Mouse (Mus musculus) erythroid progenitor cell, adult 5-6 weeks (primary cell): ENCODE data around the gene Llgl2. TPM values are rescaled to one million over a fixed set of nuclear protein-coding genes. Genes with fewer than 3 reads are reported as not detected.
"Not testable (repeated sequence)": the region's sequence is repeated elsewhere in the genome, so short reads cannot be mapped to it uniquely, and the experiment has no call there.

Experiments
- ATAC-seq: replicated peaks from 2 replicates; pipeline ENCODE4 v1.8.0; 2016; ENCODE audit warnings: moderate number of reproducible peaks, mild to moderate bottlenecking, moderate TSS enrichment, inconsistent platforms; ENCODE audit not compliant: poor library complexity, low FRiP score, severe bottlenecking
- total RNA-seq, 2 experiments: library from RNA; stranded (forward) in 1 of 2; stranded (reverse) in 1 of 2; fragments of 150-400 nt in 1 of 2; fragments of 186-747, 209-891 nt in 1 of 2; gene quantifications; 2 replicates each; pipeline versions ENCODE4 v1.2.3 to v1.2.4; 2015 to 2017; ENCODE audit warnings: low replicate concordance in 2 of 2

Gene Llgl2
- total RNA-seq, 2 experiments from 2014 or later: 1.7 to 1.8 TPM

DNA sequence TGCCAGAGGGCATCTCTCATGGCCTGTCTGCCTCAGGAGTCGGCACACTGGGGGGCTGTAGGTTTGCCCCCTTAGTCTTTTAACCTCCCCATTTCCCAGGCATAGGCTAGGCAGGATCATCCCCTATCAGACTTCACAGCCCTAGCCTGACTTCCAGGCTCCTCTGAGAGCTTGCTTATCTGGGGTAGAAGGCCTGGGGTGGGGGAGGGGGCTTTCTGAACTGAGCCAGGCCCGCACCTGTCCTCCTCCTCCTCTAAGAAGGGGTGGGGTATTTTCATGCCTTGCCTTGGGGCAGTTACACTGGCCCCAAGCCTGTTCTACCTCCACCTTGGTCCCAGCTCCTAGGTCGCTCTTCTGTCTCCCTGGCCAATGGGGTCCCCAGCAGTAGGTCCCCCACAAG is 7.7 kb downstream of the Llgl2 start:
- no peak for ATAC-seq

DNA sequence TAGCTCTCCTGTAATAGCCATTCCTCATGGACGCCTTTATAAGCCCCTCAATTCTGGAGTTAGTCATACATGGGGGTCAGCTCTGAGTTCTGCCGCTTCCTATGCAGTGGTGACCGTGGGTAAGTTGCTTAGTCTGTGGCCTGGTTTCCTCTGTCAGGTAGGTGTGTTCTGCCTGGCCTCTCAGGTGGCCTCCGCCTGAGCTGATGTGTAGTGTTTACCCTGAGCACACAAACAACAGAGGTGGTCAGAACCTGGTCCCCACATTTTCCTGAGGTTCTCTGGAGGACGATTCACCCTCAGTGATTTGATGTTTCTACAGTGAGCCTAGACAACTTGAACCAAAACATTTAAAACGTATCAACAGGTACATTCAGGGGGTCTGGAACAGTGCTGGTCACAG is 8.2 kb downstream of the Llgl2 start:
- no peak for ATAC-seq

DNA sequence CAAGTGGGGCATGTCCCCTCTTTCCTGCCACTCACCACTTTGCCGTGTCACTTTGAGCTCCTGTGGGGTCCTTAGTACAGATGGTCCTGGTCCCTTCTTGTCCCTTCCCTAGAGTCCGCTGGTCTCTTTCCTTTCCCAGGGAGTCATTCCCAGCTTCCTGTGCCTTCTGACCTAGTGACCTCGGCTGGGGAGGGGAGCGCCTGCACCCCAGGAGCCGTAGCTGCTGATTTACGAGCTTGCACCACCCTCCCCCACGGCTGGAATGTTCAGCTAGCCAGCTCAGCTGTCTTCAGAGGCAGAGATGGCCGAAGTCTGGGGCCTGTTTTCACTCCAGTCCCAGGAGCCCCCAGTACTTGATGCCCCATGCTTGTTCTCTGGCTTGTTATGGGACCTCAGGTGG is 8.7 kb downstream of the Llgl2 start:
- ATAC-seq: no peak

DNA sequence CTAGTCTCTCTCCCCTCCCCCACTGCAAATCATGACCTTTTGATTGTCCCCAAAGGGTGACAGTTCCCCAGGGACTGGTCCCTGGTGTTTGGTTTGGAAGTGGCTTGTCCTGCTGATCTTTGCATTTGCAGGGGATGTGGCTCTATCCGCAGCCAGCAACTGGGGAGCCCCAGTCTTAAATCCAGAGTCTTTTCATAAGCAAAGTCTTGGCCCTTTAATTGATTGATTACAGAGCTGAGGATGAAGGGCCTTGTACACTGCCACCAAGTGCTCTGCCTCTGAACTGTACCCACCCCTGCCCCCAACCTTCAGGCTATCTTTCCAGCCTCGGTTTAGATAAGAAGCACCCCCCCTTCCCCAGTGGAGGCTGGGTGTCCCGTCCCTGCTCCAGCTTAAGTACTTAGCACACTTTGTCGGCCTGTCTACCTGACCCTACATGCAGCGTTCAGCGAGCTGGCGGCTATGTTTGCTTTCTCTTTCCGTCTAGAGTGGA is 9.2 kb downstream of the Llgl2 start:
- ATAC-seq: no peak

DNA sequence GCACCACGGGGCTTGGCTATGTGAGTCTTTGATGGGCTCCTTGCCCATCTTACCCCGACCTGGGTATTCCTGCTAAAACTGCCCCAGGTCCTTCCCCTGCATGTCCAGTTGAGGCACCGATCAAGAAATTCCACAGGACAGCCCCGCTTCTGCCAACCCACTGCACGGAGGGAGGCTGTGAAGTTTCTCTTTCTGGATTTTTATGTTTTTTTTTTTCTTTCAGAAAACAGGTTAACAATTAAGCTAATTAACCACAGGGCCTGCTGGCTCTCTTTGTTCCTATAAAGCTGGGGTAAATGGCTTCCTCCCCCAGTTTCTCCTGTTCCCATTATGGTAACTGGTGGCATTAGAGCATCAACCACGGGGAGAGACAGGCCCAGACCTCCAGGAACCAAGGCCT is 10.2 kb downstream of the Llgl2 start:
- no peak for ATAC-seq

DNA sequence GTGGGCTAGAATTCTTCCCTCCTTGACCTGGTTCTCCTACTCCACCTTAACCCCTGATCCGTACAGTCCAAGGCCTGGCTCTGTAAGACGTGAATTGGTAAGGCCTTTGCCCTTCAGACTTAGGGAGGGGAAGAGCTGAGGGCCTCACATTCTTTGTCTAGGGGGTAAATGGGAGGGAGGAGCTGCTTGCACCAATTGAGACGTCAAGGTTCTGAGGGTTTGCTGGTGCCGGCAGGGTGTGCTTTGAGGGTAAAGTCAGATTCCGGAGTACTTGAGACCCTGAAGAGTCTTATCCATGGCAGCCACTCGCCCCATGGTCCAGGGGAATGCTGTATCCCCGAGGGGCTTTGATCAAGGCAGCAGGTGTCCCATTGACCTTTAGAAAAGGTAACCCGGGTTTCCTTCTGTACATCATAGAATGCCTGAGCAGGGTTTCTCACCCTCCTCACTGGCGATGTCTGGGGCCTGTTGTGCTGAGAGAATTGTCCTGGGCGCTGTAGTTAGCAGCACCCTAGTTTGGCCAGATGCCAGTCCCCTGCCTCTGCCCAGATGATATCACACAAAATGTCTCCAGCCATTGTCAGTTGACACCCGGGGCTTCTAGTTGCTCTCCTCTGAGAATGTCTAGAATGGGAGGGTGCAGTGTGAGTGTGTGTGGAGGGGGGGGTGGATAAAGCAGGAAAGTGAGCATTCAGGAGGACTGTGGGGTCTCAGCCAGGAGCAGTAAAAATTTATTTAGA is 13.0 kb downstream of the Llgl2 start:
- ATAC-seq: no peak

DNA sequence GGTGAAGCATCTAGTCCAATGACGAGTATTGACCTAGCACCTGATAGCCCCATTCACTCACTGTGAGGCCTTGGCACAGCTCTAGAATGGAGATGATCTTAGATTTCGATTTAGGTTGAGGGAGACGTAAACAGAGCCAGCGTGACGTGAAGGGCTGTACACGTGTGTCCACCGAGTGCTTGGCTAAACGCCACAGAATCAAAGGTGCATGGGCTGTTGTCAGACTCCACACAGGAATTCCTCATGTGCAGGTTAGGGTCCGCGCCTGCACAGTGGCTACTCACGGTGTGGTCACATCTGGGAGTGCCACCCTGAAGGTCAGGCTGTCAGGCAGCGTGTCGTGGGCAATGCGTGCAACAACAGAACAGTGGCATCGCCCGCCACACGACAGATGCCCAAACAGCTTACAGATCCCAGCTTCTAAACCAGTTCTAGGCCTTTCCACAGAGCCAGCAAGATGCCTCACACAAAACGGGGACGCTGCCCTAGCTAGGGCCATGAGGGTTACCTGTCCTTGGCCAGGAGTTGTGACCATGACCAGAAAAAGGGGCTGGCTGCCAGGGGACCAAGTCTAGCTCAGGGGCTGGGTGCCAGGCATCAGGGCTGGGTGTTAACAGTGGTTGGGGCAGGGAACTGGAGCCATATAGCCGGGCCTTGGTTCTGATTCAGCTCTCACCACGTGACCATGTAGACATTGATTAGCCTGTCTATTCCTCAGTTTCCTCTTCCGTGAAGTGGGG is 13.9 kb downstream of the Llgl2 start:
- ATAC-seq: no peak

DNA sequence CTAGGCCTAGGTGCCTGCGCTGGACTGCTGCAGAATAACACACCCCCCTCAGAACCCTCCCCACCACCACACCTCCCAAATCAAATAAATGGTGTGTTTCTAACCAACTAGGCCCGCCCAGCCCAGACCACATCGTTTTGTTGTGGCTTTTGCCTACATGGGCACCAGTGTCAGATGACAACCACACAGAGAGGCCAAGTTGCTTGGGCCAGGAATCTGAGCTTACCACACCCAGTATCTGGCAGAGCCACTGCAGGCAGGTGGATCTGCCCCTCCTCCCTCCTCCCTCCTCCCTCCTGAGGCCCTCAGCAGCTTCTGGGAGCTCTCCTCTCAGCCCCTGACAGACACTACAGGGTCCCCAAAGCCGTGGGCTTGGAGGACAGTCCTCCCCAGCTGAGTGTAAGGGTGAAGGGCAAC is 15.1 kb downstream of the Llgl2 start:
- ATAC-seq: no peak

DNA sequence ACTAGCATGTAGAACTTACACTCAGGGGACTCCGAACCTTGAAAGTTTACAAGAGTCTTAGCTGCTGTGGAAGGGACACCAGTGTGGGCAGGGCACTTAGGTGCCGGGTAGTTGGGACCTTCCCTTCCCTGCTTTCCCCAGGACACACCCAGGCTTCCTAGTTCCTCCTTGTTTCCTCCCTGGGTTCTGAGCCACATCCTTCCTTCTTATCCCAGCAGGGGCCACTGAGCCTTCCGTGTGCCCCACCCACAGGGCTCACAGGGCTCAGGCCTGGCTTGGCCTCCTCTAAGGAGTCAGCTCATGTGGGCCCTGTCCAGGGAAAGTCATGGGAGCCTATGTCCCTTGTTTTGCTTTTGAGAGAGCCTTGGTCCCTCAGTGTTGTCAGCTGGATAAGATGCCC is 15.9 kb downstream of the Llgl2 start:
- ATAC-seq: no peak

DNA sequence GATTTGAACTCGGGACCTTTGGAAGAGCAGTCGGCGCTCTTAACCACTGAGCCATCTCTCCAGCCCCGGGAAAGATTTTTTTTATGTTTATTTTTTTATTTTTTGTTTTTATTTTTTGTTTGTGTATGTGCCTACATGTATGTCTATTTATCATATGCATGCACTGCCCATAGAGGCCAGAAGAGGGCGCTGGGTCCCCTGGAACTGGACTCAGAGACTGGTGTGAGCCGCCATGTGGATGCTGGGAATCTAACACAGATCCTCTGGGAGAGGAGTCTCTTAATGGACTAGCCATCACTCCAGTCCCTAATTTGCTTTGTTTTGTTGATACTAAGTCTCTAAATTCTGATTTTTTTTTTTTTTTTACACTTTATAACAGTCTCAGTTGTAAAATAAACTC is 17.2 kb downstream of the Llgl2 start:
- no peak for ATAC-seq

DNA sequence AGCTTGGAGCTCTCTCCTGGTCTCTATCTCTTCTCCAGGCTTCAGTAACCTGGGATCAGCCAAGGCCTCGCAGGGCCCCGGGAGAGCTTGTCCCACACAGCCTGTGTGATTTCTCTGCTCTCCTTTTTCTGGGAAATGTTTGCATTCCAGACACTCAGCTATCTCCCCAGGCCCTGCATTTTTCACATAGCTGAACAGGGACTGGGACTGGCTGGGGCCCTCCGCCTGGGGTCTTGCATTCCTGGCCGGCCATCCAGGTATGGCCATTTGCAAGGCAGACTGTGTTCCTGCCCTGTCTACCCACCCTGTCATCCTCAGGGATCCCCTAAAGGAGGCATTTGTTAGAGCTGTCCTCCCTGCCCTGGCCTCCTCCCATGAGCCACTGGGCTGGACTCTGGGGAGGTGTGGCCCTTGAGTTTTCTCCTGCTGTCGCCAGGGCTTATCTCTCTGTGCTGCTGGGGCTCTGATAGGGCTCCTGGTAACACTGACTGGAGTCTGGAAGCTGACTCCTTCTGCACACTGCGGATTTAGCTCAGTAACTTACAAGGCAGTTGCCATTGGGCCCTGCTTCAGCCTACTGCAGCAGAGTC is 18.2 kb downstream of the Llgl2 start:
- peak; percentile 95 for ATAC-seq

DNA sequence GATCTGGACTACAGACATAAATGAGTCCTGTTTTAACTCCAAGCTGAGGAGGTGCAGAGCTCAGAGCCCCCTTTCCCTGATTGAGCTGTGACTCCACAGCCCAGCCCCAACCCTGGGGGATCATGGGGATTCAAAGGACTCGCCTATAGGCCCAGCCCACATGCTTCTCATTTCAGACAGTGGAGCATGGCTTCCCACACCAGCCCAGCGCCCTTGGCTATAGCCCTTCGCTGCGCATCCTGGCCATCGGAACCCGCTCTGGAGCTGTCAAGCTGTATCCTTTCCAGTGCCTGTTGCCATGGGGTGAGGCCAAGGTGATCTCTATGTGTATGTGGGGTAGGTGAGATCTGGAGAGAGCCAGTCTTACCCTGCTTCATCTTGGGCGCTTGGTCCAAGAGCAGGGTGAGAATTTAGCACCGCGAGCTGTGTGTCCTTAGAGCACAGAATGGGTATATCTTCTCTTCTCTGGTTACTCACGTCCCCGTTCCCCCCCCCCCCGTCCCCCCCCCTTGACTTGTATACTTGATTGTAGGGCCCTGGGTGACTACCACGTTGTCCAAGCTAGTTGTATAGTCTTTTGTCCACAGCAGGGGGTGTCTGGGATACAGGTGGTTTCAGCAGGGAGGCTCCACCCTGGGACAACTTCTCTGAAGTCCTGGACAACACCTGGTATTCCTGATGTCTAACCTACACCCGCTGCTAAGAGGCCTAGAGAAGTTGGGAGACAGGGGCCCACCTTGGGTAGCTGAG is 19.5 kb downstream of the Llgl2 start:
- no peak for ATAC-seq

DNA sequence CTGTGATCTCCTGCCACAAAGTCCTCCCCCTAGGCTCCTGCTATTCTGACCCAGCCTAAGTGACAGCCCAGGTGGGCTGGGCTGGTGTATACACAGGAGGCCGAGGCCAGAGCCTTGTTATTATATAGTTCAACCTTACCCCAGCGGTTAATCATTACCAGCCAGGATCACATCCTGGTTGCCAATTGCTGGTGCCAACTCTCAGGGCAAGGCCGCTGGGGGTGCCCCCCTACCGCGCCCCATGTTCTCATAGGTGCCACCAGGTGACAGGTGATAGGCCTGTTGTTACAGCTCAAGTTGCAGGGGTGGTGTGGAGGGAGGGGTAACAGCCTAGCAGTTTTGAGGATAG is 20.0 kb downstream of the Llgl2 start:
- ATAC-seq: no peak

DNA sequence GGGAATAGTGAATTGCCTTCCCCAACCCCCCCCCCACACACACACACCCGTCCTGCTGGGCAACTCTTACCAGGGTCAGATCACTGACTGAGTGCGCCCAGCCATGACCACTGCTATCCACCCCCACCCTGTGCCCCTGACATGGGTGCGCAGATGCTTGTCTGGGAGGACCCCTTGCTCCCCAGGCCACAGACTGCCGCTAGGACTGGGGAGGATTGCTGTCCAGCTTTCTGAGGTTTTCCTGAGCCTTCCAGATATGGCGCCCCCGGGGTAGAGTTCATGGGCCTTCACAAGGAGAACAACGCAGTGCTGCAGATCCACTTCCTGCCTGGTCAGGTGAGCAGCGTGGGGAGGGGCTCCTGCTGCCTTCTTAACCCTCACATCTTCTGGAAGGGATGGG is 20.4 kb downstream of the Llgl2 start:
- no peak for ATAC-seq

DNA sequence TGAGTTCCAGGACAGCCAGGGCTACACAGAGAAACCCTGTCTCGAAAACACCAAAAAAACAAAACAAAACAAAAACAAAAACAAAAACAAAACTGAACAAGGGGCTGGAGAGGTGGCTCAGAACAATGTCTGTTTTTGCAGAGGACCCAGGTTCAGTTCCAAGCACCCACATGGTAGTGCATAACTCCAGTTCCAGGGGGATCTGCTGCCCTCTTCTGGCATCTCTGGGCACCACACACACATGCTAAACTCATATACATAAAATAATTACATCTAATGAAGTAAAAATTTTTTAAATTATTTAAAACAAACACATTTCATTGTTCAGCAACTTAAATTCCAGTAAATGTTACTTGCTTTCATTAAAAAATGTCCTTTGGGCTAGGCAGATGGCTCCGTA is 22.0 kb downstream of the Llgl2 start:
- ATAC-seq: no peak

DNA sequence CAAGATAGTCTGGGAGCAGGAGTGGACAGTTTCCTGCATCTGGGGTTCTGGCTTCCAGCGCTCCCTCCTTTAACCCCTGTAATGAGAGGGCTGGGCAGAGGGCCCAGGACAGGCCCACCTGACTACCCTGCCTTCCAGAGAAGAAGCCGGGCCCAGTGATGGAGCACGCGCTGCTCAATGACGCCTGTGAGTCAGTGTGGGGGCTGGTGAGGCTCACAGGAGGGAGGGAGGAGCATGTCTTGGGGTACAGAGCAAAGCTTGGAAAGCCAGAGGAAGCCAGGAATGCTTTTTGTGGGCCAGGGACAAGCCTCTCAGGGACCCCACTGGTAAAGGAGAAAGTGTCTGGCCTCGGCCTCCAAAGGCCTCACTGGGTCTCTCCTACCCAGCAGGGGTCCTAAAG is 30.8 kb downstream of the Llgl2 start:
- no peak for ATAC-seq

DNA sequence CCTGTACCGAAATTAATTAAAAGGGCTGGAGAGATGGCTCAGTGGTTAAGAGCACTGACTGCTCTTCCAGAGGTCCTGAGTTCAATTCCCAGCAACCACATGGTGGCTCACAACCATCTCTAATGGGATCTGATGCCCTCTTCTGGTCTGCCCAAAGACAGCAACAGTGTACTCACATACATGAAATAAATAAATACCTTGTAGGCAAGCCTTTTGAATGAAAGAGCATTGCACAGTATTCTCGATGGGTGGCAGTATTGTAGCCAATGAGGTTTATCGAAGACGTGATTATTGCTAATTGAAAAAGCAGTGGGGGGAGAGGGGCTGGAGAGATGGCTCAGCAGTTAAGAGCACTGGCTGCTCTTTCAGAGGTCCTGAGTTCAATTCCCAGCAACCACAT is 33.3 kb downstream of the Llgl2 start:
- not testable (repeated sequence) for ATAC-seq

DNA sequence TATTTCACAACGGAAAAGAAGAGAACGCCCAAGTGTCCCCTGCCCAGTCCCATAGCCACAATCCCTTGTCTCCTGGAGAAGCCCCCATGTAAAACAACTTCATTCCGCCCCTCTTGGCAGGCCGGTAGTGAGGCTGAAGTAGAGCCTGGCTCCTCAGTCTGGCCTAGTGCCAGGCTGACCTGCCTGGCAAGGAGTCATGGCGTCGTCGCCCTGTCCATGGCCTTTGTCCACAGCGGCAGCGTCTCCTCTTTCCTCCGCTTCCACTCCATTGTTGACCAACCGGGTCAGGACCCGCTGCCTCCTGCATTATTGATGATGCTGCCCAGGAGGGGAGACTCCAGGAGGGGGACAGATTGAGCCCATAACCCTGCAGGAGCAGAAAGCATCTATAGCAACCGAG is 34.1 kb downstream of the Llgl2 start:
- ATAC-seq: no peak

DNA sequence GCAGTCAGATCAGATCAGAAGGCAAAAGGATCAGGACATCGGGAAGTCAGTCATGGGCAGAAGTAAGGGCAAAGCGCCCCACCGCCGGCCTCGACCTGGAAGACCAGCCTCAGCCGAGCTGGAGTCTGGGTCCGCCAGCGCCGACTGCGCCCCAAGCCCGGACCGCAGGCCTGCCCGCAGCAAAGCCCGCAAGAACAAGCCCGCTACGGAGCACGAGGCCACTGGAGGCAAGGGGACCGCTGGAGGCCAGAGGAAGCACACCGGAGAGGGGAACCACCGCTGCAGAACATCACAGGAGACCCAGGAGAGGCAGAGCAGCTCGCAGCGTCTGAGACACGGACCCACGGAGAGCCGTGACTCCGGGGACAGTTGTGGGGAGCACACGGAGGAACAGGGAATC is 34.5 kb downstream of the Llgl2 start, which contains the start of gene Myo15b:
Gene Myo15b (plus strand): TSS at position 53 of the 400 bp plus-strand sequence.
- no peak for ATAC-seq
